Mouse (Mus musculus) gastrocnemius, postnatal 10 days (tissue): ENCODE data around the gene Arhgap17. TPM values are rescaled to one million over a fixed set of nuclear protein-coding genes. Genes with fewer than 3 reads are reported as not detected.

Experiments used
- DNase-seq: peaks from one replicate; pipeline ENCODE4 v3.0.0; 2021; ENCODE audit warnings: mixed read lengths
- total RNA-seq, 2 experiments: library from RNA; stranded (reverse); gene quantifications; 2 replicates each; pipeline ENCODE4 v1.2.3; 2021

Arhgap17 gene
- total RNA-seq, 2 experiments from 2014 or later: 18.6 to 31.9 TPM

GRCm38 (mm10) chr7:123344079-123344780 lies 25.5 kb downstream of the Arhgap17 start:
- no peak for DNase-seq

GRCm38 (mm10) chr7:123341896-123342295 lies 27.8 kb downstream of the Arhgap17 start:
- DNase-seq: peak; percentile 38

GRCm38 (mm10) chr7:123338351-123338750 lies 31.4 kb downstream of the Arhgap17 start:
- DNase-seq: no peak

GRCm38 (mm10) chr7:123336322-123336721 lies 33.4 kb downstream of the Arhgap17 start:
- no peak for DNase-seq

GRCm38 (mm10) chr7:123330506-123330905 lies 39.2 kb downstream of the Arhgap17 start:
- DNase-seq: no peak

- no peak for DNase-seq
Measured at GRCm38 (mm10) chr7:123327909-123328308, 41.8 kb downstream of the Arhgap17 start.

GRCm38 (mm10) chr7:123326901-123327300 lies 42.8 kb downstream of the Arhgap17 start:
- no peak for DNase-seq

- no peak for DNase-seq
Measured at GRCm38 (mm10) chr7:123326062-123326461, 43.7 kb downstream of the Arhgap17 start.

GRCm38 (mm10) chr7:123324105-123324504 lies 45.6 kb downstream of the Arhgap17 start:
- DNase-seq: no peak

- no peak for DNase-seq
Measured at GRCm38 (mm10) chr7:123323388-123323787, 46.3 kb downstream of the Arhgap17 start.

GRCm38 (mm10) chr7:123322452-123323121 lies 47.1 kb downstream of the Arhgap17 start:
- no peak for DNase-seq

GRCm38 (mm10) chr7:123312738-123313137 lies 57.0 kb downstream of the Arhgap17 start:
- DNase-seq: no peak

- DNase-seq: no peak
Measured at GRCm38 (mm10) chr7:123311836-123312235, 57.9 kb downstream of the Arhgap17 start.

- DNase-seq: no peak
Measured at GRCm38 (mm10) chr7:123307887-123308558, 61.7 kb downstream of the Arhgap17 start.

GRCm38 (mm10) chr7:123307236-123307635 lies 62.5 kb downstream of the Arhgap17 start:
- DNase-seq: no peak

- DNase-seq: no peak
Measured at GRCm38 (mm10) chr7:123305397-123305796, 64.3 kb downstream of the Arhgap17 start.

- DNase-seq: no peak
Measured at GRCm38 (mm10) chr7:123300258-123300657, 69.5 kb downstream of the Arhgap17 start.

GRCm38 (mm10) chr7:123298225-123298624 lies 71.5 kb downstream of the Arhgap17 start:
- DNase-seq: peak; percentile 42

- DNase-seq: no peak
Measured at GRCm38 (mm10) chr7:123296097-123296496, 73.6 kb downstream of the Arhgap17 start.

- DNase-seq: no peak
Measured at GRCm38 (mm10) chr7:123295423-123295822, 74.3 kb downstream of the Arhgap17 start.

GRCm38 (mm10) chr7:123293898-123294297 lies 75.8 kb downstream of the Arhgap17 start:
- DNase-seq: no peak

- no peak for DNase-seq
Measured at GRCm38 (mm10) chr7:123291942-123292341, 77.8 kb downstream of the Arhgap17 start.

- no peak for DNase-seq
Measured at GRCm38 (mm10) chr7:123289176-123289575, 80.5 kb downstream of the Arhgap17 start.
